Comparison of ENCODE assay signal across 8 mouse cellular contexts in genomic region chr11:31821479-31822411, GRCm38 (mm10). TPM values are rescaled to one million over a fixed set of nuclear protein-coding genes. Genes with fewer than 3 reads are reported as not detected.
DNase-seq lines count a peak whose midpoint lies in the region; ATAC-seq and TF ChIP-seq lines count a peak whose summit lies in the region.

No protein-coding gene starts in this region.

- no peak for DNase-seq in forebrain, postnatal 0 days
- DNase-seq in forebrain, embryonic 10.5 days (ENCODE audit: extremely low spot score, low spot score): no peak
- no peak for DNase-seq in gastrocnemius, postnatal 4 days (ENCODE audit: low spot score in 2 of 2)
- no peak for DNase-seq in gastrocnemius, adult 18-20 months (ENCODE audit: low spot score)

- H3K27me3 ChIP-seq in forebrain, postnatal 0 days (ENCODE audit: insufficient read depth, low read length): no peaks in the 10 kb centered on the region
- no peaks in the 10 kb centered on the region for H3K27me3 ChIP-seq in forebrain, embryonic 10.5 days (ENCODE audit: poor library complexity, severe bottlenecking)
- H3K27me3 ChIP-seq in hindbrain, embryonic 12.5 days: no peaks in the 10 kb centered on the region
- no peaks in the 10 kb centered on the region; the same call in 1 of the 2 replicates for H3K27me3 ChIP-seq in limb, embryonic 12.5 days
- H3K27me3 ChIP-seq in myocyte (ENCODE audit: control insufficient read depth, insufficient read depth, insufficient read length): no peaks in the 10 kb centered on the region

- no peak overlapping the region for H3K9ac ChIP-seq in forebrain, postnatal 0 days
- no peak overlapping the region for H3K9ac ChIP-seq in hindbrain, embryonic 12.5 days
- H3K9ac ChIP-seq in limb, embryonic 12.5 days (replicated peaks): no peak overlapping the region

- no peak overlapping the region for H3ac ChIP-seq in myocyte (ENCODE audit: control insufficient read depth, insufficient read length)

- 61% methylated on average over 12 of the region's 12 CpGs for WGBS in forebrain, postnatal 0 days
- WGBS in forebrain, embryonic 10.5 days: 72% methylated on average over 12 of the region's 12 CpGs
- WGBS in hindbrain, embryonic 12.5 days: 67% methylated on average over 12 of the region's 12 CpGs
- WGBS in limb, embryonic 12.5 days: 45% methylated on average over 12 of the region's 12 CpGs

- H3K79me2 ChIP-seq in myocyte (ENCODE audit: control insufficient read depth, insufficient read depth): no peaks in the 10 kb centered on the region

- no peaks in the 10 kb centered on the region for H3K9me3 ChIP-seq in forebrain, postnatal 0 days (ENCODE audit: low read length)
- H3K9me3 ChIP-seq in forebrain, embryonic 10.5 days: no peaks in the 10 kb centered on the region
- no peaks in the 10 kb centered on the region for H3K9me3 ChIP-seq in hindbrain, embryonic 12.5 days (replicated peaks)
- no peaks in the 10 kb centered on the region for H3K9me3 ChIP-seq in limb, embryonic 12.5 days

- 0 out of 2 replicates have a peak overlapping the region, but pooled peaks have one; percentile 21 for H3K27ac ChIP-seq in forebrain, postnatal 0 days (ENCODE audit: low read depth, low read length)
- H3K27ac ChIP-seq in forebrain, embryonic 10.5 days: no peak overlapping the region
- 0 out of 2 replicates have a peak overlapping the region, but pooled peaks have one; percentile 35 for H3K27ac ChIP-seq in hindbrain, embryonic 12.5 days
- no peak overlapping the region for H3K27ac ChIP-seq in limb, embryonic 12.5 days

- TF ChIP-seq POLR2A in myocyte (IDR thresholded peaks at IDR 0.05; ENCODE audit: insufficient read length, low read depth): no peak

- H3K4me2 ChIP-seq in forebrain, postnatal 0 days (ENCODE audit: low read depth): no peak overlapping the region
- H3K4me2 ChIP-seq in hindbrain, embryonic 12.5 days (replicated peaks): no peak overlapping the region
- no peak overlapping the region for H3K4me2 ChIP-seq in limb, embryonic 12.5 days
- H3K4me2 ChIP-seq in myocyte (ENCODE audit: low read depth): peak overlapping the region; percentile 24

- no peak for TF ChIP-seq CTCF in forebrain, postnatal 0 days (IDR thresholded peaks at IDR 0.05; ENCODE audit: low read depth)

- ATAC-seq in forebrain, postnatal 0 days: peak; percentile 46
- ATAC-seq in hindbrain, embryonic 12.5 days (ENCODE audit: low FRiP score): 0 out of 2 replicates have a peak, but pooled peaks have one; percentile 7
- ATAC-seq in limb, embryonic 12.5 days (ENCODE audit: insufficient number of reproducible peaks, insufficient read depth, low FRiP score, low TSS enrichment, low read depth): peak; percentile 67; the same call in 1 of the 2 replicates
- ATAC-seq in erythroid progenitor cell, adult 5-6 weeks (replicated peaks; ENCODE audit: low FRiP score, poor library complexity, severe bottlenecking): no peak

- no peaks in the 10 kb centered on the region for H3K36me3 ChIP-seq in forebrain, postnatal 0 days (ENCODE audit: insufficient read depth)
- H3K36me3 ChIP-seq in forebrain, embryonic 10.5 days (replicated peaks): no peaks in the 10 kb centered on the region
- no peaks in the 10 kb centered on the region for H3K36me3 ChIP-seq in hindbrain, embryonic 12.5 days
- H3K36me3 ChIP-seq in limb, embryonic 12.5 days: no peaks in the 10 kb centered on the region
- H3K36me3 ChIP-seq in myocyte (ENCODE audit: control insufficient read depth, insufficient read depth): no peaks in the 10 kb centered on the region

- no peak overlapping the region for H3K4me3 ChIP-seq in forebrain, postnatal 0 days (ENCODE audit: low read depth, low read length)
- H3K4me3 ChIP-seq in forebrain, embryonic 10.5 days: no peak overlapping the region
- H3K4me3 ChIP-seq in hindbrain, embryonic 12.5 days: no peak overlapping the region
- no peak overlapping the region for H3K4me3 ChIP-seq in limb, embryonic 12.5 days (replicated peaks)
- no peak overlapping the region for H3K4me3 ChIP-seq in myocyte

- H3K4me1 ChIP-seq in forebrain, postnatal 0 days (ENCODE audit: insufficient read depth): no peaks in the 10 kb centered on the region
- H3K4me1 ChIP-seq in forebrain, embryonic 10.5 days: peaks cover 15% of the 10 kb centered on the region
- H3K4me1 ChIP-seq in hindbrain, embryonic 12.5 days: peaks cover 13% of the 10 kb centered on the region
- H3K4me1 ChIP-seq in limb, embryonic 12.5 days (replicated peaks): peaks cover 15% of the 10 kb centered on the region

TF ChIP-seq in myocyte, 11 proteins besides CTCF, POLR2A, EP300 and RAD21:
- TF ChIP-seq USF1 (IDR thresholded peaks at IDR 0.05; ENCODE audit: low read depth) (no peak), REST (IDR thresholded peaks at IDR 0.05; ENCODE audit: insufficient read depth, insufficient read length) (no peak), MYOD1 (IDR thresholded peaks at IDR 0.05; ENCODE audit: control insufficient read depth in 1 of 3, insufficient read length in 2 of 3, low read depth in 2 of 3) (no peak), POLR2AphosphoS2 (IDR thresholded peaks at IDR 0.05; ENCODE audit: insufficient read length, low read depth) (no peak), MAX (IDR thresholded peaks at IDR 0.05; ENCODE audit: low read depth) (no peak), TCF12 (IDR thresholded peaks at IDR 0.05; ENCODE audit: insufficient read depth, poor library complexity, severe bottlenecking) (no peak), CEBPB (IDR thresholded peaks at IDR 0.05; ENCODE audit: insufficient read depth, poor library complexity, severe bottlenecking) (no peak), MYOG (IDR thresholded peaks at IDR 0.05; ENCODE audit: control insufficient read depth in 1 of 3, insufficient read depth in 1 of 3, insufficient read length in 2 of 3, low read depth in 2 of 3) (no peak), E2F4 (IDR thresholded peaks at IDR 0.05; ENCODE audit: insufficient read depth) (no peak), TCF3 (IDR thresholded peaks at IDR 0.05; ENCODE audit: insufficient read length, low read depth) (no peak), SRF (IDR thresholded peaks at IDR 0.05; ENCODE audit: control insufficient read depth, insufficient read length, low read depth) (no peak)

RNA-seq across cellular contexts. Expression of gene Cpeb4, which starts 50.3 kb away (rescaled TPM):
- 70.4 and 102 TPM in 2 replicates for total RNA-seq in forebrain, postnatal 0 days (2014; rRNA removed)
- 10.0 and 14.2 TPM in 2 replicates for polyA plus RNA-seq in forebrain, postnatal 0 days (2015; fragmentation: Nextera tagmentation; extraction: Ambion mirVana)
- polyA plus RNA-seq in forebrain, embryonic 10.5 days (2016; fragmentation: Nextera tagmentation; extraction: Ambion mirVana): 2.4 and 2.5 TPM in 2 replicates
- 16.0 and 18.6 TPM in 2 replicates for polyA plus RNA-seq in hindbrain, embryonic 12.5 days (2016; fragmentation: Nextera tagmentation; extraction: Ambion mirVana)
- 2.5 TPM in 2 replicates for polyA plus RNA-seq in limb, embryonic 12.5 days (2016; fragmentation: Nextera tagmentation; extraction: Ambion mirVana)
- polyA plus RNA-seq in myocyte (2012; fragmentation: generic; extraction: Trizol): 4.2 TPM
- 10 to 100 TPM; 69.5 to 76.1 TPM for total RNA-seq in gastrocnemius, postnatal 4 days (2021)
- 100 to 1,000 TPM in 1 of 2 experiments, 10 to 100 TPM in 1; 98.3 to 115 TPM for total RNA-seq in gastrocnemius, adult 18-20 months (2021)
- 413 and 439 TPM in 2 replicates for total RNA-seq in erythroid progenitor cell, adult 5-6 weeks (2015; ENCODE audit: low replicate concordance)
- 229 and 303 TPM in 2 replicates for total RNA-seq in erythroid progenitor cell, adult 5-6 weeks (2017; ENCODE audit: low replicate concordance)

Comparison
In these comparisons a context has a peak if more than half of its experiments do, and no peak if none do; other contexts are left out.
1. H3K27ac ChIP-seq: peak in forebrain, postnatal 0 days (single experiment) and hindbrain, embryonic 12.5 days (single experiment); none in forebrain, embryonic 10.5 days (single experiment) and limb, embryonic 12.5 days (single experiment).